Mouse (Mus musculus) hindbrain, postnatal 0 days (tissue): Measurements from ENCODE around the gene Rpn2. TPM values are rescaled to one million over a fixed set of nuclear protein-coding genes. Genes with fewer than 3 reads are reported as not detected.

ENCODE experiments used
- ATAC-seq: fragments of 200-750 bp; cut with Nextera tagmentation; 2 replicates; pipeline ENCODE4 v1.8.0; 2017; ENCODE audit warnings: mild to moderate bottlenecking, moderate TSS enrichment, moderate library complexity
- DNase-seq: peaks from one replicate; pipeline ENCODE4 v3.0.0-alpha.2; 2015; ENCODE audit warnings: low spot score
- H3K27ac ChIP-seq: fragments of 300-500 bp; sonication (generic); 2 replicates; pipeline ENCODE4 v1.5.1; 2014; ENCODE audit warnings: mild to moderate bottlenecking
- H3K27me3 ChIP-seq: fragments of 300-500 bp; sonication (generic); 2 replicates; pipeline ENCODE4 v1.6.1; 2014; ENCODE audit warnings: low read length, mixed read lengths; ENCODE audit not compliant: insufficient read depth
- H3K36me3 ChIP-seq: fragments of 300-500 bp; sonication (generic); 2 replicates; pipeline ENCODE4 v1.6.1; 2014; ENCODE audit warnings: low read length, mixed read lengths; ENCODE audit not compliant: insufficient read depth
- H3K4me1 ChIP-seq: fragments of 300-500 bp; sonication (generic); 2 replicates; pipeline ENCODE4 v1.6.1; 2014; ENCODE audit warnings: antibody characterized with exemption, low read length, mixed read lengths; ENCODE audit not compliant: insufficient read depth
- H3K4me2 ChIP-seq: fragments of 300-500 bp; sonication (generic); 2 replicates; pipeline ENCODE4 v1.6.1; 2014; ENCODE audit warnings: low read depth, mild to moderate bottlenecking, low read length, moderate library complexity, mixed read lengths
- H3K4me3 ChIP-seq: fragments of 300-500 bp; sonication (generic); 2 replicates; pipeline ENCODE4 v1.5.1; 2014; ENCODE audit warnings: low read length
- H3K9ac ChIP-seq: fragments of 300-500 bp; sonication (generic); replicated peaks from 2 replicates; pipeline ENCODE4 v1.6.1; 2014; ENCODE audit warnings: mild to moderate bottlenecking, low read length, moderate library complexity, mixed read lengths
- H3K9me3 ChIP-seq: fragments of 300-500 bp; sonication (generic); 2 replicates; pipeline ENCODE4 v1.6.1; 2016; ENCODE audit warnings: low read length, mixed read lengths
- CTCF ChIP-seq: IDR thresholded peaks from 2 replicates; pipeline ENCODE4 v1.5.1; 2016; ENCODE audit warnings: antibody characterized with exemption, control low read depth, low read depth
- WGBS: fragments of 180-500 bp; shearing (Covaris S2); extraction: QIAGEN DNeasy Blood & Tissue Kit; methylation state at CpG from one replicate; pipeline ENCODE4 v1.1.7; 2014; 5-methylcytosine and 5-hydroxymethylcytosine counted together
- polyA plus RNA-seq: library from polyadenylated mRNA; unstranded; fragments of >200 nt; fragmentation: Nextera tagmentation; extraction: Ambion mirVana; gene quantifications from 2 replicates; pipeline ENCODE4 v1.2.1, GENCODE M21; 2015
- total RNA-seq: library from RNA; depleted of rRNA; stranded (reverse); fragments of >200 nt; gene quantifications from 2 replicates; pipeline ENCODE4 v1.2.3, GENCODE M21; 2014; rRNA removed

Gene Rpn2
- total and polyA plus RNA-seq, 2 experiments from 2014 or later, result 201 to 253 TPM

GRCm38 (mm10) chr2:157363031-157363430, 84.2 kb downstream of the Rpn2 start:
- ATAC-seq (no peak), DNase-seq (no peak)
- Histone ChIP-seq H3K27ac (no peak overlapping the region), H3K9me3 (no peaks in the 10 kb centered on the region), H3K36me3 (no peaks in the 10 kb centered on the region), H3K4me1 (0 out of 2 replicates have a peak, but pooled peaks cover 4% of the 10 kb centered on the region), H3K4me3 (no peak overlapping the region), H3K9ac (no peak overlapping the region), H3K4me2 (no peak overlapping the region), H3K27me3 (no peaks in the 10 kb centered on the region)
- no peak for TF ChIP-seq CTCF
- 83% methylated on average over 3 of the region's 3 CpGs for WGBS

GRCm38 (mm10) chr2:157366762-157367161, 87.9 kb downstream of the Rpn2 start:
- Histone ChIP-seq H3K4me1 (peaks cover 9% of the 10 kb centered on the region; the same call in 1 of the 2 replicates), H3K9ac (0 out of 2 replicates have a peak overlapping the region, but pooled peaks have one; percentile 96), H3K4me2 (peak overlapping the region; percentile 88), H3K27me3 (no peaks in the 10 kb centered on the region), H3K4me3 (peak overlapping the region; percentile 81; the same call in 1 of the 2 replicates), H3K9me3 (no peaks in the 10 kb centered on the region), H3K27ac (peak overlapping the region; percentile 90), H3K36me3 (no peaks in the 10 kb centered on the region)
- DNase-seq (no peak), ATAC-seq (no peak)
- TF ChIP-seq CTCF, result no peak
- WGBS, result 85% methylated on average over 9 of the region's 9 CpGs

- Histone ChIP-seq H3K27me3 (no peaks in the 10 kb centered on the region), H3K9ac (peak within 1 kb of the TSS; percentile 96), H3K4me1 (peaks cover 9% of the 10 kb centered on the region; the same call in 1 of the 2 replicates), H3K36me3 (no peaks in the 10 kb centered on the region), H3K27ac (peak within 1 kb of the TSS; percentile 90), H3K9me3 (no peaks in the 10 kb centered on the region), H3K4me3 (peak within 1 kb of the TSS; percentile 81), H3K4me2 (peak within 1 kb of the TSS; percentile 88)
- no peak for TF ChIP-seq CTCF
- ATAC-seq (peak; percentile 91), DNase-seq (peak; percentile 93)
- 4% methylated on average over 42 of the region's 42 CpGs for WGBS
Measured at GRCm38 (mm10) chr2:157367184-157367893, 88.5 kb downstream of the Rpn2 start, which contains the start of gene Manbal. TSS of gene Manbal (plus strand) at chr2:157367594.

- Histone ChIP-seq H3K4me3 (peak overlapping the region; percentile 81), H3K9me3 (no peaks in the 10 kb centered on the region), H3K27me3 (no peaks in the 10 kb centered on the region), H3K27ac (peak overlapping the region; percentile 90), H3K36me3 (no peaks in the 10 kb centered on the region), H3K9ac (peak overlapping the region; percentile 96), H3K4me2 (peak overlapping the region; percentile 88), H3K4me1 (peaks cover 9% of the 10 kb centered on the region; the same call in 1 of the 2 replicates)
- TF ChIP-seq CTCF, result no peak
- WGBS, result 10% methylated on average over 13 of the region's 13 CpGs
- DNase-seq (no peak), ATAC-seq (peak; percentile 25)
Measured at GRCm38 (mm10) chr2:157367991-157368390, 89.2 kb downstream of the Rpn2 start.

GRCm38 (mm10) chr2:157371696-157372095, 92.9 kb downstream of the Rpn2 start:
- no peaks in the 10 kb centered on the region for H3K36me3 ChIP-seq
- H3K4me3 ChIP-seq, result no peak overlapping the region
- no peak for DNase-seq
- no peak overlapping the region for H3K27ac ChIP-seq
- no peak overlapping the region for H3K9ac ChIP-seq
- no peaks in the 10 kb centered on the region for H3K9me3 ChIP-seq
- no peak for ATAC-seq
- H3K4me2 ChIP-seq, result no peak overlapping the region
- H3K27me3 ChIP-seq, result no peaks in the 10 kb centered on the region
- WGBS, result 73% methylated on average over 6 of the region's 6 CpGs
- peaks cover 8% of the 10 kb centered on the region; the same call in 1 of the 2 replicates for H3K4me1 ChIP-seq
- no peak for TF ChIP-seq CTCF

GRCm38 (mm10) chr2:157373681-157374080, 94.9 kb downstream of the Rpn2 start:
- Histone ChIP-seq H3K4me2 (no peak overlapping the region), H3K9me3 (no peaks in the 10 kb centered on the region), H3K4me1 (peaks cover 3% of the 10 kb centered on the region; the same call in 1 of the 2 replicates), H3K36me3 (no peaks in the 10 kb centered on the region), H3K9ac (no peak overlapping the region), H3K27me3 (no peaks in the 10 kb centered on the region), H3K4me3 (no peak overlapping the region), H3K27ac (no peak overlapping the region)
- no peak for DNase-seq
- WGBS, result 78% methylated on average over 3 of the region's 3 CpGs
- ATAC-seq, result no peak
- TF ChIP-seq CTCF, result no peak

GRCm38 (mm10) chr2:157375051-157375450, 96.2 kb downstream of the Rpn2 start:
- Histone ChIP-seq H3K36me3 (peaks cover under 1% of the 10 kb centered on the region; the same call in 1 of the 2 replicates), H3K4me2 (no peak overlapping the region), H3K9ac (no peak overlapping the region), H3K27me3 (no peaks in the 10 kb centered on the region), H3K9me3 (no peaks in the 10 kb centered on the region), H3K4me1 (peaks cover 3% of the 10 kb centered on the region; the same call in 1 of the 2 replicates), H3K27ac (no peak overlapping the region), H3K4me3 (no peak overlapping the region)
- ATAC-seq, result no peak
- 56% methylated on average over 8 of the region's 8 CpGs for WGBS
- no peak for TF ChIP-seq CTCF
- DNase-seq, result no peak

Other genes with a start within 250 kb of the Rpn2 start
- 120 and 151 TPM in 2 replicates for gene Soga1, start 199.8 kb upstream of the Rpn2 start, total RNA-seq
- 3.5 and 3.6 TPM in 2 replicates for gene Soga1, start 199.8 kb upstream of the Rpn2 start, polyA plus RNA-seq
- not detected in 2 replicates for gene Tldc2, start 192.0 kb upstream of the Rpn2 start, total RNA-seq
- gene Tldc2, start 192.0 kb upstream of the Rpn2 start, polyA plus RNA-seq, result 0.43 TPM in 1 of 2 replicates, not detected in the other
- gene Samhd1, start 143.8 kb upstream of the Rpn2 start, total RNA-seq, result 11.5 and 12.7 TPM in 2 replicates
- gene Samhd1, start 143.8 kb upstream of the Rpn2 start, polyA plus RNA-seq, result 10.9 and 11.9 TPM in 2 replicates
- gene Rbl1, start 74.5 kb upstream of the Rpn2 start, total RNA-seq, result 8.4 and 12.7 TPM in 2 replicates
- 5.2 and 6.0 TPM in 2 replicates for gene Rbl1, start 74.5 kb upstream of the Rpn2 start, polyA plus RNA-seq
- 0.25 TPM in 1 of 2 replicates, not detected in the other for gene Mroh8, start 532 bp downstream of the Rpn2 start, total RNA-seq
- gene Mroh8, start 532 bp downstream of the Rpn2 start, polyA plus RNA-seq, result 0.42 and 0.70 TPM in 2 replicates
- not detected in 2 replicates for gene Ghrh, start 68.5 kb downstream of the Rpn2 start, total RNA-seq
- gene Ghrh, start 68.5 kb downstream of the Rpn2 start, polyA plus RNA-seq, result 1.0 and 1.7 TPM in 2 replicates
- gene Manbal, start 88.6 kb downstream of the Rpn2 start, total RNA-seq, result 69.6 and 74.4 TPM in 2 replicates
- 133 and 135 TPM in 2 replicates for gene Manbal, start 88.6 kb downstream of the Rpn2 start, polyA plus RNA-seq
- 133 and 134 TPM in 2 replicates for gene Src, start 139.4 kb downstream of the Rpn2 start, total RNA-seq
- gene Src, start 139.4 kb downstream of the Rpn2 start, polyA plus RNA-seq, result 23.2 and 25.4 TPM in 2 replicates